Mouse (Mus musculus) limb, embryonic 13.5 days (tissue): ENCODE results near the gene Pkn1. TPM values are rescaled to one million over a fixed set of nuclear protein-coding genes. Genes with fewer than 3 reads are reported as not detected.

Experiments
- ATAC-seq: fragments of 200-750 bp; cut with Nextera tagmentation; 2 replicates; pipeline ENCODE4 v1.8.0; 2017; ENCODE audit warnings: low read depth, moderate number of reproducible peaks, moderate TSS enrichment; ENCODE audit not compliant: low FRiP score
- H3K27ac ChIP-seq: fragments of 300-500 bp; sonication (generic); 2 replicates; pipeline ENCODE4 v1.5.1; 2015; ENCODE audit warnings: inconsistent platforms, mild to moderate bottlenecking, moderate library complexity
- H3K27me3 ChIP-seq: fragments of 300-500 bp; sonication (generic); 2 replicates; pipeline ENCODE4 v1.6.1; 2015; ENCODE audit warnings: mild to moderate bottlenecking, inconsistent platforms
- H3K36me3 ChIP-seq: fragments of 300-500 bp; sonication (generic); 2 replicates; pipeline ENCODE4 v1.6.1; 2015; ENCODE audit warnings: inconsistent platforms, mild to moderate bottlenecking, moderate library complexity
- H3K4me1 ChIP-seq: fragments of 300-500 bp; sonication (generic); 2 replicates; pipeline ENCODE4 v1.6.1; 2015; ENCODE audit warnings: inconsistent platforms
- H3K4me2 ChIP-seq: fragments of 300-500 bp; sonication (generic); replicated peaks from 2 replicates; pipeline ENCODE4 v1.6.1; 2015; ENCODE audit warnings: inconsistent platforms, mild to moderate bottlenecking, moderate library complexity
- H3K4me3 ChIP-seq: fragments of 300-500 bp; sonication (generic); 2 replicates; pipeline ENCODE4 v1.5.1; 2015; ENCODE audit warnings: moderate library complexity, mild to moderate bottlenecking, inconsistent platforms
- H3K9ac ChIP-seq: fragments of 300-500 bp; sonication (generic); 2 replicates; pipeline ENCODE4 v1.6.1; 2015; ENCODE audit warnings: mild to moderate bottlenecking, inconsistent platforms
- H3K9me3 ChIP-seq: fragments of 300-500 bp; sonication (generic); 2 replicates; pipeline ENCODE4 v1.6.1; 2016; ENCODE audit warnings: inconsistent platforms
- WGBS: fragments of 180-500 bp; shearing (Covaris S2); methylation state at CpG from one replicate; pipeline ENCODE4 v1.1.7; 2015; 5-methylcytosine and 5-hydroxymethylcytosine counted together
- polyA plus RNA-seq: library from polyadenylated mRNA; unstranded; fragments of >200 nt; fragmentation: Nextera tagmentation; extraction: Ambion mirVana; gene quantifications from 2 replicates; pipeline ENCODE4 v1.2.1, GENCODE M21; 2015

Gene Pkn1
- polyA plus RNA-seq, 1 experiment from 2014 or later, result 29.8 TPM

GRCm38 (mm10) chr8:83672936-83673335, 26.0 kb downstream of the Pkn1 start:
- H3K9me3 ChIP-seq, result no peaks in the 10 kb centered on the region
- 67% methylated on average over 5 of the region's 5 CpGs for WGBS
- peaks cover 4% of the 10 kb centered on the region; the same call in 1 of the 2 replicates for H3K27me3 ChIP-seq
- H3K9ac ChIP-seq, result no peak overlapping the region
- H3K4me2 ChIP-seq, result no peak overlapping the region
- H3K4me3 ChIP-seq, result no peak overlapping the region
- peaks cover 81% of the 10 kb centered on the region for H3K36me3 ChIP-seq
- H3K27ac ChIP-seq, result no peak overlapping the region
- no peak for ATAC-seq
- H3K4me1 ChIP-seq, result peaks cover 6% of the 10 kb centered on the region

GRCm38 (mm10) chr8:83669013-83669412, 30.0 kb downstream of the Pkn1 start:
- peaks cover 9% of the 10 kb centered on the region; the same call in 1 of the 2 replicates for H3K27me3 ChIP-seq
- H3K36me3 ChIP-seq, result peaks cover 57% of the 10 kb centered on the region
- no peak for ATAC-seq
- H3K4me3 ChIP-seq, result peak overlapping the region; percentile 48; the same call in 1 of the 2 replicates
- peak overlapping the region; percentile 76 for H3K4me2 ChIP-seq
- H3K27ac ChIP-seq, result no peak overlapping the region
- H3K4me1 ChIP-seq, result peaks cover 40% of the 10 kb centered on the region
- no peaks in the 10 kb centered on the region for H3K9me3 ChIP-seq
- no peak overlapping the region for H3K9ac ChIP-seq
- 77% methylated on average over 16 of the region's 16 CpGs for WGBS

GRCm38 (mm10) chr8:83668010-83668916, 30.7 kb downstream of the Pkn1 start:
- peaks cover 56% of the 10 kb centered on the region for H3K36me3 ChIP-seq
- 20% methylated on average over 80 of the region's 80 CpGs for WGBS
- H3K4me2 ChIP-seq, result peak overlapping the region; percentile 76
- peak; percentile 55; the same call in 1 of the 2 replicates for ATAC-seq
- peaks cover 40% of the 10 kb centered on the region for H3K4me1 ChIP-seq
- peak overlapping the region; percentile 48 for H3K4me3 ChIP-seq
- no peaks in the 10 kb centered on the region for H3K9me3 ChIP-seq
- H3K27me3 ChIP-seq, result peaks cover 9% of the 10 kb centered on the region; the same call in 1 of the 2 replicates
- H3K27ac ChIP-seq, result no peak overlapping the region
- H3K9ac ChIP-seq, result peak overlapping the region; percentile 65

GRCm38 (mm10) chr8:83667526-83667925, 31.5 kb downstream of the Pkn1 start:
- 83% methylated on average over 10 of the region's 10 CpGs for WGBS
- Histone ChIP-seq H3K4me3 (peak overlapping the region; percentile 48), H3K9ac (peak overlapping the region; percentile 65; the same call in 1 of the 2 replicates), H3K27me3 (peaks cover 9% of the 10 kb centered on the region; the same call in 1 of the 2 replicates), H3K27ac (no peak overlapping the region), H3K36me3 (peaks cover 48% of the 10 kb centered on the region), H3K9me3 (no peaks in the 10 kb centered on the region), H3K4me1 (peaks cover 45% of the 10 kb centered on the region), H3K4me2 (peak overlapping the region; percentile 76)
- no peak for ATAC-seq

GRCm38 (mm10) chr8:83666866-83667234, 32.1 kb downstream of the Pkn1 start:
- Histone ChIP-seq H3K27ac (peak overlapping the region; percentile 52; the same call in 1 of the 2 replicates), H3K4me1 (peaks cover 52% of the 10 kb centered on the region), H3K36me3 (peaks cover 42% of the 10 kb centered on the region), H3K4me3 (peak overlapping the region; percentile 20), H3K9me3 (no peaks in the 10 kb centered on the region), H3K27me3 (peaks cover 9% of the 10 kb centered on the region; the same call in 1 of the 2 replicates), H3K4me2 (peak overlapping the region; percentile 45), H3K9ac (peak overlapping the region; percentile 48; the same call in 1 of the 2 replicates)
- WGBS, result 91% methylated on average over 3 of the region's 3 CpGs
- no peak for ATAC-seq

- 21% methylated on average over 14 of the region's 14 CpGs for WGBS
- peak within 1 kb of the TSS; percentile 48; the same call in 1 of the 2 replicates for H3K9ac ChIP-seq
- H3K4me1 ChIP-seq, result peaks cover 58% of the 10 kb centered on the region
- no peaks in the 10 kb centered on the region for H3K9me3 ChIP-seq
- H3K27me3 ChIP-seq, result peaks cover 9% of the 10 kb centered on the region; the same call in 1 of the 2 replicates
- H3K4me3 ChIP-seq, result peak within 1 kb of the TSS; percentile 20
- H3K4me2 ChIP-seq, result peak within 1 kb of the TSS; percentile 76
- H3K36me3 ChIP-seq, result peaks cover 35% of the 10 kb centered on the region
- ATAC-seq, result 0 out of 2 replicates have a peak, but pooled peaks have one; percentile 10
- H3K27ac ChIP-seq, result peak within 1 kb of the TSS; percentile 52
Measured at GRCm38 (mm10) chr8:83665969-83666865, 32.8 kb downstream of the Pkn1 start, which contains the start of gene Ptger1. Ptger1 (plus strand) TSS chr8:83666678.

GRCm38 (mm10) chr8:83664931-83665625, 33.9 kb downstream of the Pkn1 start:
- H3K27me3 ChIP-seq, result peaks cover 9% of the 10 kb centered on the region; the same call in 1 of the 2 replicates
- no peaks in the 10 kb centered on the region for H3K9me3 ChIP-seq
- H3K4me3 ChIP-seq, result no peak overlapping the region
- H3K36me3 ChIP-seq, result peaks cover 24% of the 10 kb centered on the region
- peaks cover 70% of the 10 kb centered on the region for H3K4me1 ChIP-seq
- peak overlapping the region; percentile 33; the same call in 1 of the 2 replicates for H3K27ac ChIP-seq
- peak overlapping the region; percentile 19; the same call in 1 of the 2 replicates for H3K9ac ChIP-seq
- 38% methylated on average over 2 of the region's 2 CpGs for WGBS
- ATAC-seq, result no peak
- no peak overlapping the region for H3K4me2 ChIP-seq

- WGBS, result 88% methylated on average over 13 of the region's 13 CpGs
- H3K27me3 ChIP-seq, result peaks cover 9% of the 10 kb centered on the region; the same call in 1 of the 2 replicates
- no peak overlapping the region for H3K4me2 ChIP-seq
- H3K4me1 ChIP-seq, result peaks cover 75% of the 10 kb centered on the region
- H3K4me3 ChIP-seq, result no peak overlapping the region
- no peak overlapping the region for H3K27ac ChIP-seq
- H3K36me3 ChIP-seq, result peaks cover 14% of the 10 kb centered on the region
- ATAC-seq, result no peak
- H3K9me3 ChIP-seq, result no peaks in the 10 kb centered on the region
- no peak overlapping the region for H3K9ac ChIP-seq
Measured at GRCm38 (mm10) chr8:83664096-83664495, 34.9 kb downstream of the Pkn1 start.

- Histone ChIP-seq H3K27me3 (no peaks in the 10 kb centered on the region; the same call in 1 of the 2 replicates), H3K4me1 (peaks cover 63% of the 10 kb centered on the region), H3K4me3 (no peak overlapping the region), H3K4me2 (peak overlapping the region; percentile 30; the same call in 1 of the 2 replicates), H3K27ac (peak overlapping the region; percentile 58; the same call in 1 of the 2 replicates), H3K36me3 (peaks cover 24% of the 10 kb centered on the region), H3K9me3 (no peaks in the 10 kb centered on the region), H3K9ac (no peak overlapping the region)
- ATAC-seq, result peak; percentile 35
- 8% methylated on average over 4 of the region's 4 CpGs for WGBS
Measured at GRCm38 (mm10) chr8:83662421-83662826, 36.6 kb downstream of the Pkn1 start.

GRCm38 (mm10) chr8:83660995-83661680, 37.8 kb downstream of the Pkn1 start:
- H3K27ac ChIP-seq, result no peak overlapping the region
- H3K9ac ChIP-seq, result peak overlapping the region; percentile 55
- H3K4me3 ChIP-seq, result peak overlapping the region; percentile 26
- peaks cover 51% of the 10 kb centered on the region for H3K4me1 ChIP-seq
- 11% methylated on average over 22 of the region's 22 CpGs for WGBS
- no peaks in the 10 kb centered on the region for H3K9me3 ChIP-seq
- H3K36me3 ChIP-seq, result peaks cover 29% of the 10 kb centered on the region
- peak; percentile 45; the same call in 1 of the 2 replicates for ATAC-seq
- H3K27me3 ChIP-seq, result no peaks in the 10 kb centered on the region
- H3K4me2 ChIP-seq, result peak overlapping the region; percentile 51
